Comparison of ENCODE assay signal across 8 mouse cellular contexts in genomic region chr5:76905405-76906154, GRCm38 (mm10). TPM values are rescaled to one million over a fixed set of nuclear protein-coding genes. Genes with fewer than 3 reads are reported as not detected.
DNase-seq lines count a peak whose midpoint lies in the region; ATAC-seq and TF ChIP-seq lines count a peak whose summit lies in the region.

Aasdh (minus strand) TSS chr5:76905514.

- peaks cover 11% of the 10 kb centered on the region for H3K36me3 ChIP-seq in heart, embryonic 12.5 days
- no peaks in the 10 kb centered on the region for H3K36me3 ChIP-seq in kidney, postnatal 0 days (ENCODE audit: insufficient read depth, low read length)
- no peaks in the 10 kb centered on the region for H3K36me3 ChIP-seq in liver, embryonic 11.5 days (ENCODE audit: control insufficient read depth, insufficient read depth, low read length)
- peaks cover 2% of the 10 kb centered on the region; the same call in 1 of the 2 replicates for H3K36me3 ChIP-seq in stomach, embryonic 14.5 days (ENCODE audit: control insufficient read depth, insufficient read depth, low read length)

- peak; percentile 98 for ATAC-seq in erythroid progenitor cell, adult 5-6 weeks (replicated peaks; ENCODE audit: low FRiP score, poor library complexity, severe bottlenecking)
- peak; percentile 99 for ATAC-seq in heart, embryonic 12.5 days (ENCODE audit: insufficient number of reproducible peaks, low FRiP score)
- ATAC-seq in kidney, postnatal 0 days (replicated peaks; ENCODE audit: low FRiP score, low read depth) = peak; percentile 98
- ATAC-seq in liver, embryonic 11.5 days (replicated peaks; ENCODE audit: low FRiP score) = peak; percentile 93
- ATAC-seq in stomach, embryonic 14.5 days (ENCODE audit: insufficient number of reproducible peaks, insufficient read depth, low FRiP score, low read depth) = peak; percentile 97

- WGBS in heart, embryonic 12.5 days = under 1% methylated on average over 47 of the region's 47 CpGs
- 2% methylated on average over 47 of the region's 47 CpGs for WGBS in kidney, postnatal 0 days
- WGBS in liver, embryonic 11.5 days = under 1% methylated on average over 47 of the region's 47 CpGs
- WGBS in stomach, embryonic 14.5 days = under 1% methylated on average over 47 of the region's 47 CpGs

- DNase-seq in CD4-positive helper T cell, adult 2 months (ENCODE audit: low read depth, low spot score) = peak; percentile 97
- peak; percentile 81 for DNase-seq in brain, embryonic 18.5 days (ENCODE audit: low read depth, low spot score)
- DNase-seq in kidney, postnatal 0 days (ENCODE audit: low spot score) = peak; percentile 95
- peak; percentile 100 for DNase-seq in liver, embryonic 11.5 days (ENCODE audit: low spot score)
- DNase-seq in naive thymus-derived CD4-positive, alpha-beta T cell, adult 2 months (ENCODE audit: low read depth) = peak; percentile 99

- peak within 1 kb of the TSS; percentile 73 for H3K4me3 ChIP-seq in heart, embryonic 12.5 days
- H3K4me3 ChIP-seq in kidney, postnatal 0 days (replicated peaks; ENCODE audit: low read depth, low read length) = peak within 1 kb of the TSS; percentile 74
- peak within 1 kb of the TSS; percentile 55 for H3K4me3 ChIP-seq in liver, embryonic 11.5 days (ENCODE audit: low read depth, low read length)
- H3K4me3 ChIP-seq in stomach, embryonic 14.5 days (ENCODE audit: low read depth, low read length) = peak within 1 kb of the TSS; percentile 74

- no peaks in the 10 kb centered on the region for H3K9me3 ChIP-seq in heart, embryonic 12.5 days (replicated peaks)
- H3K9me3 ChIP-seq in kidney, postnatal 0 days (replicated peaks; ENCODE audit: low read length) = no peaks in the 10 kb centered on the region
- no peaks in the 10 kb centered on the region for H3K9me3 ChIP-seq in liver, embryonic 11.5 days (ENCODE audit: control insufficient read depth, low read length)
- H3K9me3 ChIP-seq in stomach, embryonic 14.5 days (ENCODE audit: control insufficient read depth, low read depth, low read length) = no peaks in the 10 kb centered on the region

- H3K4me2 ChIP-seq in heart, embryonic 12.5 days = peak within 1 kb of the TSS; percentile 80
- H3K4me2 ChIP-seq in kidney, postnatal 0 days (ENCODE audit: low read length) = peak within 1 kb of the TSS; percentile 84
- H3K4me2 ChIP-seq in liver, embryonic 11.5 days = peak within 1 kb of the TSS; percentile 91
- peak within 1 kb of the TSS; percentile 63 for H3K4me2 ChIP-seq in stomach, embryonic 14.5 days (replicated peaks; ENCODE audit: low read depth, low read length)

- H3K27ac ChIP-seq in heart, embryonic 12.5 days (ENCODE audit: poor library complexity, severe bottlenecking) = peak within 1 kb of the TSS; percentile 92
- peak within 1 kb of the TSS; percentile 90 for H3K27ac ChIP-seq in kidney, postnatal 0 days
- H3K27ac ChIP-seq in liver, embryonic 11.5 days (ENCODE audit: low read depth, low read length) = peak within 1 kb of the TSS; percentile 73
- peak within 1 kb of the TSS; percentile 89 for H3K27ac ChIP-seq in stomach, embryonic 14.5 days (ENCODE audit: low read length)

- no peaks in the 10 kb centered on the region for H3K27me3 ChIP-seq in heart, embryonic 12.5 days (replicated peaks)
- no peaks in the 10 kb centered on the region for H3K27me3 ChIP-seq in kidney, postnatal 0 days (ENCODE audit: insufficient read depth, low read length)
- no peaks in the 10 kb centered on the region for H3K27me3 ChIP-seq in liver, embryonic 11.5 days (replicated peaks; ENCODE audit: control insufficient read depth, insufficient read depth, low read length)
- H3K27me3 ChIP-seq in stomach, embryonic 14.5 days (ENCODE audit: control insufficient read depth, insufficient read depth, low read length) = no peaks in the 10 kb centered on the region

- H3K9ac ChIP-seq in heart, embryonic 12.5 days = peak within 1 kb of the TSS; percentile 85
- peak within 1 kb of the TSS; percentile 82 for H3K9ac ChIP-seq in kidney, postnatal 0 days (ENCODE audit: low read depth, low read length)
- H3K9ac ChIP-seq in liver, embryonic 11.5 days (ENCODE audit: low read depth, low read length) = peak within 1 kb of the TSS; percentile 76
- peak within 1 kb of the TSS; percentile 82 for H3K9ac ChIP-seq in stomach, embryonic 14.5 days (replicated peaks; ENCODE audit: low read depth, low read length)

- peaks cover 11% of the 10 kb centered on the region for H3K4me1 ChIP-seq in heart, embryonic 12.5 days (replicated peaks)
- peaks cover 4% of the 10 kb centered on the region; the same call in 1 of the 2 replicates for H3K4me1 ChIP-seq in kidney, postnatal 0 days (replicated peaks; ENCODE audit: insufficient read depth, low read length)
- peaks cover 10% of the 10 kb centered on the region for H3K4me1 ChIP-seq in liver, embryonic 11.5 days (replicated peaks; ENCODE audit: control insufficient read depth, insufficient read depth, low read length)
- 0 out of 2 replicates have a peak, but pooled peaks cover 7% of the 10 kb centered on the region for H3K4me1 ChIP-seq in stomach, embryonic 14.5 days (ENCODE audit: control insufficient read depth, insufficient read depth, low read length)

- peak; percentile 34; the same call in 1 of the 2 replicates for TF ChIP-seq CTCF in kidney, postnatal 0 days (IDR thresholded peaks at IDR 0.05; ENCODE audit: low read depth)

RNA-seq across cellular contexts. Expression of gene Aasdh, which starts in this region (rescaled TPM):
- total RNA-seq in erythroid progenitor cell, adult 5-6 weeks (2015; ENCODE audit: low replicate concordance) = 2.5 and 24.9 TPM in 2 replicates
- 6.3 and 12.6 TPM in 2 replicates for total RNA-seq in erythroid progenitor cell, adult 5-6 weeks (2017; ENCODE audit: low replicate concordance)
- polyA plus RNA-seq in heart, embryonic 12.5 days (2016; fragmentation: Nextera tagmentation; extraction: Ambion mirVana) = 16.4 and 17.8 TPM in 2 replicates
- polyA plus RNA-seq in kidney, postnatal 0 days (2015; fragmentation: Nextera tagmentation; extraction: Ambion mirVana) = 10.6 and 11.0 TPM in 2 replicates
- polyA plus RNA-seq in liver, embryonic 11.5 days (2014; fragmentation: Nextera tagmentation; extraction: Ambion mirVana) = 17.1 and 20.7 TPM in 2 replicates
- polyA plus RNA-seq in stomach, embryonic 14.5 days (2014; fragmentation: Nextera tagmentation; extraction: Ambion mirVana) = 18.7 and 27.6 TPM in 2 replicates

Comparison
In these comparisons a context has a peak if more than half of its experiments do, and no peak if none do; other contexts are left out.
1. Peak in every context shown above with its lines: DNase-seq, ATAC-seq, H3K4me3 ChIP-seq and H3K27ac ChIP-seq.